Mouse (Mus musculus): ENCODE data around the gene H3f3a.
"Not testable (repeated sequence)": the region's sequence is repeated elsewhere in the genome, so short reads cannot be mapped to it uniquely, and the experiment has no call there.

The H3f3a gene

DNA sequence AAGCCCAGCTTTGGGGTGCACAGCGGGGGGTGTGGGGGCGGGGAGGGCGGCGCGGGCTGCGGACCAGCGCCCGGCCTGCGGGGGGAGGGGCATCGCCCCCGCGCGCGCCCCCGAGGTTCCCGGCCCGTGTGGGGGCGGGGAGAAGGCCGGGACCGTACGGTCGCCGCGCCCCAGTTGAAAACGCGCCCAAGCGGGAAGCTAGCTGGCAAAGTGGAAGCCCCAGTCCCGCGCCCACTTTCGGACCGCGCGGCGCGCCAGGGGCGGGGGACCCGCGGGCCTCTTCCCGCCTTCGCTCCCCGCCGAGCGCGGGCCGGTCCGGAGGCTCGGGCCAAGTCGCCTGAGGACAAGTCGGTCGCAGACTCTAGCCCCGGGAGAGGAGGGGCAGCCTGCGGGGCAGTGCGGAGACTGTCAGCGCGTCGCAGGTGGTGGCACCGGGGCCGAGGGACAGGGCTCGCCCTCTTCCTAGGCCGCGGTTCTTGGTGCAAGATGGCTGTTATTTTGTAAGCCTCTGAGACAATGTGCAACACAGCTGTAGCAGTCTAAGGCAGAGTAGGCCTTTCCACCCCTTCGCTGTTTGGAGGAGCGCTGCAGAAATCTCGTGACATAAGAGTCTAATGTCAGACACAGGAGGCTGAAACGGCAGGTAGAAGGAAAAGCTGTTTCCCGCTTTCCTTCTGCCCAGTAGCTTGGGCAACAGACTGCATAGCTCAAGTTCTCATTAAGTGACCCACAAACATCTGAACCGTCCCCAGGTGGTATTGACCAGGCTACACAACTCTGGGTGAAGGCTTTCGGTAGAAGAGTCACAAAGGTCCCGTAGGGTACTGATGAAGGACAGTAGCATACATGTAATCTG, at the start of gene H3f3a:
H3f3a (minus strand) TSS at position 59 of the 856 bp plus-strand sequence.
- peak; percentile 88 to 94 for DNase-seq

DNA sequence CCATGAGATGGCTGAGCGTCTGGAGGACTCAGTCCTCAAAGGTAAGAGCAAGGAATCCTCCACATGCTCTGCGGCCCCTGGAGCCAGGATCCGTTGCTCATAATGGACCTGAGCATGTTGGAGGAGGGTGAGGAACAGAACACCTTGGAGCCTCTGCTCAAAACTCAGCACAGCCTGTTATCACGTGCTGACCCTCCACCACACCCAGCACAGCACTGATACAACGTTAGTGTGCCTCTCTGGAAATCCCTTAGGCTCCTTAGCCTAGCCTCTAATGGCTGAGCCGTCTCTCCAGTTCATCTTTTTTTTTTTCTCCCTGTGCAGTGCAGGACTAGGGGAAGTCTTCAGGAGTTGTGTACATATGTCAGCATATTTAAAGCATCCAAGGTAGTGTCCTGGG, 46.3 kb upstream of the H3f3a start:
- DNase-seq = no peak

DNA sequence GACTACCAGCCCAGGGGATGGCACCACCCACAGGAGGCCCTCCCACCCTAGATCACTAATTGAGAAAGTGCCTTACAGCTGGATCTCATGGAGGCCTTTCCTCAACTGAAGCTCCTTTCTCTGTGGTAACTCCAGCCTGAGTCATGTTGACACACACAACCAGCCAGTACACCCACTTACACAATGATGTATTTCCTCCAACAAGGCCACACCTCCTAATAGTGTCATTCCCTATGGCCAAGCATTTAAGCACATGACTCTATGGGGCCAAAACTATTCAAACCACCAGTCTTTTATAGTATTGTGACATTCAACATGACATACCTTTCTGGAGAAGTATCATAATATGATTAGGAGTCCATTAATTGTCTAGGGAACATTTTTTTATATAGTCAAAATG, 45.0 kb upstream of the H3f3a start:
- DNase-seq = no peak

DNA sequence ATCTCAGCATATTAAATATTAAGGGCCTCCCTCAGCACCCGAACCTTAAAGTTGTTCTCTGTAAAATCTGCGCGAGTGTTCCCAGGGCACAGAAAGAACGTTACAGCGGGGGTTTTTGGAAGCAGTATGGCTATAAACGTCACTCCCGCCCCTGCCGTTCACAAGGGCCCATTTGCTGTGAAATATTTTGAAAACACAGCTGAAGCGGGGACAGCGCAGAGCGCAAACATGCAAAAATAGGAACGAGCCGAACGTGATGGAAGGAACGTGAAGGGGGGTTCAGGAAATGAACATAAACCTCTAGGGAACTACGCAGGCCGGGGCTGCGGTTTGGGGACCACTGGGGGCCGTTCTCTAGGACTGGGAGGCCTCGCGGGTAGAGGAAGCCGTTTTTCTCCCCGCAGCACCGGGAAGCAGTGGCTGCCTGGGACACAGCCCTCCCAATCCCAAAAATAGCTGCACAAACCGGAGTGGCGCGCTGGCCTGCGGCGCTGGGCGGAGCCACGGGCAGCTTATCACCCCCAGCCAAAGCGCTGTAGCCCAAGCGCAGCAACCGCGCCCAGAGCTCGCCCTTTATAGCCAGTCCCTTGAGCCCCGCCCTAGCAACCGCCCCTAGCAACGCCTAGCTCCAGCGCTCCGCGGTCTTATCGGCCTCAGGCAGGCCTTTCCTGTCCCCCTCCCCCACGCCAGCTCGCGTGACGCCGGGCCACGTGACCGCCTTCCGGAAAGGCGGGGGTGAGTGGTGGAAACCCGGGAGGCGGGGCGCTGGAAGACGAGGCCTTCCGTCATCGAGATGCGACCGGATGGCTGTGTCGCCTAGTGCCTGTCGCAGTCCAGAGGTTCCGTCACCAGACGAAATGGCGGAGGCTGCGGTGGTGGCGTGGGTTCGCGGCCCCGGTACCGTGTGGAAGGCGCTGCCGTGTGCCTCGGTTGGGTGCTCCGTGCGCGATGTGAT, 36.9 kb upstream of the H3f3a start, which contains the start of gene Sde2:
Sde2 (plus strand) TSS at position 812 of the 955 bp plus-strand sequence.
- DNase-seq = peak; percentile 100

DNA sequence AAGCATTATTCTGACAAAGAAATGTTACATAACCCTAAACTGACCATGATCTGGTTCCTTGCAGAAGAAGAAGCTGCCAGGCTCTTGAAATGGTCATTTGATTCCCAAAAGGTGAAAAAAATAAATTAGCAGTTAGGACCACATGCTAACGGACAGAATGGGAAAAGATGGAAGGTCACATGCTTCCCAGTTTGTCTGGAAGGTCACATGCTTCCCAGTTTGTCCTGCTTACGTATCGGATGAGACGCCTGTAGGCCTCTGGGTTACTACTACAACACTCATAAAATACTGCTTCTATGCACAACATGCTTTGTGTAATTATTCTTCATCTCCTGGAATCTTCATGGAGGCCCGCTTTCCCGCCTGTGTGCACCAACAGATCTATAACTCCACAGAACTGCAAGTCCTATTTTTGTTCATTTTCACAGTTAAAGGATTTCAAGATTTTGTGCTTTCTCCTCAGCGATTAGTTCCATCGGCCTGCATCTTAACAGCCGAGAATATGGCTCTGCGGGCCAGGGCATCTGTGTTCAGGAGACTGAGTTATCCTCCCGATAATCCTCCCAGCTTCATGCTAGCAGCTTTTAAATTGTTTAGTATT, 36.1 kb upstream of the H3f3a start:
- DNase-seq = no peak

GRCm38 (mm10) chr1:180848511-180849241, 34.9 kb upstream of the H3f3a start:
- DNase-seq = peak; percentile 40 to 49

DNA sequence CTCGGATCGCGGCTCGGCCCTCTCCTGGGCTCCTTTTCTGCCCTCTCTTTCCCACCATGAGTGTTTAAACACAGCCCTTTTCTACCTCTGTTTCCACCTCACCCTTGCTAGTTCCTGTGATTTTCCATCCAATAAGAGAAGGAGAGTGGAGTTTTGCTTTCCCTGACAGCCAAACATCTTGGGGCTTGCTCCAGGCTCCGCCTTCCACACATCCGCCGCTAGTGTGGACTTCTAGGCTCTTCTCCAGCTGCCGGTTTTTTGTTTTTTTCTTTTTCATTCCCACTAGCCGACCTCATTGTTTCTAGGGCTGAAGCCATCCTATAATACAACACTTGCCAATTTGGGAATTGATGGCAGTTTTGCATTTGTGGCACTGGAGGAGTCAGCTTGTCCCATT, 34.4 kb upstream of the H3f3a start:
- peak; percentile 81 to 89 for DNase-seq

DNA sequence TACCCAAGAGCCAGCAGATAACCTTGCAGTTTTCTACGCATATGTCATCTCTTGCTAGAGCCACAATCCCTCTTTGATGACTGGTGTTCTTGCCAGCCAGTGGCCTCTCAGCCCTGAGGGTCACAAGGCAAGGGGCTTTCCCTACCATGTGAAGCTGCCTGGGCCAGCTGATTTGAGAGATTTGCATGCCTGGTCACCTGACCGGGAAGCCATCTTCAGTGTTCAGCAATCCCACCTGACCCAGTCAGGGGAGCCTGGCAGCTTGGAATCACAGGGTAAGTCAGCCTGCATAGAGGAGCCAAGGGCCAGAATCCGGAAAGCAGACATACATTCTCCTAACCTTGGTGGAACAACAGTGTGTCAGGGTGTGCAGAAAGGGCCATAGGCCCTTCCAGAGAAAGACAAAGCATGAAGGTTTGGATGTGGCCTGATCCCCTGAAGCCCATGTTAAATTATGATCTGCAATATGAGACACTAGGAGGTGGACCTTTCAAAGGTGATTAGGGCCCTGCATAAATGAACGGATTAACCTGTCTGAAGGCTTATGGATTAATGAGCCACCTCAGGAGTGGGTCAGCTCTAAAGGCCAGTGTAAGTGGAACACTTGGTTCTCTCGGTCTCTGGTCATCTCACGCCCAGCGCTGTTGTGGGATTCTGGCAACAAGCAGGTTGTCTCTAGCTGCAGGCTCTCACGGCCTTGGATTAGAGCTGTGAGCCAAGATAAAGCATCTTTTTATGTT, 28.0 kb upstream of the H3f3a start:
- DNase-seq = no peak

GRCm38 (mm10) chr1:180839201-180839910, 25.6 kb upstream of the H3f3a start:
- DNase-seq = no peak

- no peak for DNase-seq
Measured at GRCm38 (mm10) chr1:180838014-180838413, 24.3 kb upstream of the H3f3a start.

GRCm38 (mm10) chr1:180837186-180837585, 23.4 kb upstream of the H3f3a start:
- no peak for DNase-seq

- DNase-seq = not testable (repeated sequence)
Measured at GRCm38 (mm10) chr1:180836467-180836866, 22.7 kb upstream of the H3f3a start.

DNA sequence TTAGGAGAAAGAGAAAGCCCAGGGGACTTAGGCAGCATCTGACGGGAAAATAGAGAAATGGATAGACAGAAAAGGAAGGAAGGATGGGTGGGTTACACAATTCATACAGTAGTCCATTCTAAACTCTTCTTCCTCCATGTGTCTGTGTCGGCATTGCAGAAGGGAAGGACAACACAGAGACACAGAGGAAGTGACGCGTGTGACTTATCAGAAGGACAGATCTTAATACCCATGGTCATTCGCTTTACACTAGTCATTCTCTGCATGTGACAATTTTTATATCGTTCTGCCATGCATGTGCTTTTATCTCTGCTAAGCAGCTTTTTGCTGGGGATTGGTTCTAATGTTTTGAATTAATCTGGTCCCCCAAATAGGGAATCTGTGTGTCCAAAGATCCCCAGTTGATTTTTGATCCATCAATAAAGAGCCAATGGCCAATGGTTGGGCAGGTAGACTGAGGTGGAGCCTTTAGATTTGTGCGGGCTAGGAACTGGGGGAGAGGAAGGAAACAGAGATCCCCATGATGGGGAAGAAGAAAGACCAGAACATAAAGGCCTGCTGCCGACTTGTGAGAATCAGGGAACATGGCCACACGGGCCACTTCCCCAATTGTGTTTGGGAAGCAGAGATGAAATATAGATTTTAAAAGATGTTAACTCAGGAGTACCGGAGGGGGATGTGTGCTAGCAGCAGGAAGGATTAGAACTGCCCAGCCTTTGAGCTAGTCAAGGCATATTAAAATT, 21.7 kb upstream of the H3f3a start:
- DNase-seq = no peak

DNA sequence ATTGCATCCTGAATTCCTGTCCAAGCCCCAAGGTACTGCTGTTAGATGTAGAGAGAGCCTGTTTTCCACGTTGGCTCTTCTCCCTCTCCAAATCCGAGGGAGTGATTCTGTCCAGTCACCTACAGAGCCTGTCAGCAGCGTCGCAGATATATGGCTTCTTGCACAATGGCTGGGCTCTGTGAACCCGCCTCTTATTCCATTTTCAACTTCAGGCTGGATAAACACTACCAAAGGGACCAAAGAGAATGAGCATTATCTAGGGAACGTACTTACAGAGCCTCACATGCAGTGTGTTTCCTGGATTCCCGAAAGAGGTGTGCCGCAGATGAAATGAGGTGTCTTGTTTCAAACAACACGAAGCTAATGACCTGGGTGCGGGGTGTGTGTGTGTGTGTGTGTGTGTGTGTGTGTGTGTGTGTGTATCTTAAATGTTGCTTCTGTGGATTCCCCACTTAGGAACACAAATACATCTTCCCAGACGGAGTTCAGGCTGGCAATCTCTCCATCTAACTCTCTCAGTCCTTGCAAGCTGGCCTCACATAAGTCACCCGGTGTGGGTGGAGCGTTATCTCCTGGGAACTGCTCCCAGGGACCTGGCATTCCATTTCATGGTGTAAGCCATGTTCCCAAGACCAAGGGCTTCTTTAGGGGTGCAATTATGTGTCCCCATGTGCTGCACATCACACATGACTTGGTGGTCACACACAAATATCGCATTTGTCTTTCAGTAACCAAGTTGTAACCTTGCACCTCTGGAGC, 17.0 kb upstream of the H3f3a start:
- no peak for DNase-seq

GRCm38 (mm10) chr1:180830175-180830574, 16.4 kb upstream of the H3f3a start:
- DNase-seq = no peak

GRCm38 (mm10) chr1:180829775-180830174, 16.0 kb upstream of the H3f3a start:
- no peak for DNase-seq

DNA sequence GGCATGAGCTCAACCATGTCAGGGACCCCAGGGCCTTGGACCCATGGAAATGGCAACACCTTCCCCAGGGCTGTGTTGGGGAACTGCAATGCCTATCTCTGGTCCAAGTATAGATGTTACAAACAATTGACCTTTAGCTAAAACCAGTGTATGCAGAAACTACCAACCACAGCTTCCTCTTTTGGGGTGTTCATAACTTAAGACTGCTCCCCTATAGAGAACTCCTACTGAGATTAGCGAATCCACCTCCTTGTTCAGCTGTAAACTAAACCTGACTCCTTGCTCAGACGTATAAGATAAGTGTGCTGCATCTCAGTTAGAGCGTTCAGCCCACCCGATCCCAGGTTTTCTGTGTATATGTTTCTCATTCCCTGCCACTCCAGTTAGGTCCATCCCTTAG, 12.9 kb upstream of the H3f3a start:
- DNase-seq = no peak

DNA sequence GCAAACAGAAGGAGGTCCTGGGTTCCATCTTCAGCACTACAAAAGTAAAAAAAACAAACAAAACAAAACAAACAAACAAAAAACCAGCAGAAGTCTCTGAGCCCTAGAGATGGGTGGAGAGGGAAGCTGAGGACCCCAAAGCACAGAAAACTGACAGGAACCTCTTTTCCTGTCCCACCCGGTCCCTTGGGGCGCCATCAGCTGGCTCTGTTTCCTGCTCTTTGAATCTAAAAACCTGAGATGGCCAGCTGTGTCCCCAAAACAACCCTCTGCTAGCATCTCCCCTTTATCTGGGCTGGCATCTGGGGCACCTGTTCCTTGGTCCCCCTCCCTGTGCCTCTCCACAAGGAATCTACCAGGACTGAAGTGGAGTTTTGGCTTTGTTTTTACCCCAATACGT, 11.0 kb upstream of the H3f3a start:
- peak; percentile 51 to 71 for DNase-seq

GRCm38 (mm10) chr1:180823716-180824115, 10.0 kb upstream of the H3f3a start:
- no peak for DNase-seq
